Mouse (Mus musculus) heart, adult 2 months (tissue): ENCODE measurements around the gene Reg4. TPM values are rescaled to one million over a fixed set of nuclear protein-coding genes. Genes with fewer than 3 reads are reported as not detected.

Experiments
- DNase-seq, 2 experiments: peaks; one replicate each; pipeline ENCODE4 v3.0.0; 2021
- H3K27ac ChIP-seq: fragments of 200-600 bp; 2 replicates; pipeline ENCODE4 v1.8.1; 2022
- H3K27me3 ChIP-seq: fragments of 200-500 bp; 2 replicates; pipeline ENCODE4 v1.6.1; 2012; ENCODE audit warnings: mild to moderate bottlenecking, low read length, inconsistent platforms, mixed read lengths; ENCODE audit not compliant: control insufficient read depth, insufficient read depth
- H3K36me3 ChIP-seq: fragments of 200-500 bp; 2 replicates; pipeline ENCODE4 v1.6.1; 2012; ENCODE audit warnings: low read length, inconsistent platforms; ENCODE audit not compliant: control insufficient read depth, insufficient read depth
- H3K4me1 ChIP-seq: fragments of 200-500 bp; 2 replicates; pipeline ENCODE4 v1.6.1; 2011; ENCODE audit warnings: low read length; ENCODE audit not compliant: control insufficient read depth, insufficient read depth
- H3K4me3 ChIP-seq: fragments of 200-600 bp; 2 replicates; pipeline ENCODE4 v1.8.1; 2022
- H3K79me2 ChIP-seq: fragments of 200-500 bp; replicated peaks from 2 replicates; pipeline ENCODE4 v1.6.1; 2012; ENCODE audit warnings: mild to moderate bottlenecking, inconsistent platforms, low read length, moderate library complexity, mixed read lengths; ENCODE audit not compliant: control insufficient read depth, insufficient read depth
- H3K9ac ChIP-seq: fragments of 200-500 bp; 2 replicates; pipeline ENCODE4 v1.6.1; 2012; ENCODE audit warnings: low read depth, mild to moderate bottlenecking, control low read depth, inconsistent platforms, low read length, mixed read lengths
- CTCF ChIP-seq: fragments of 200-600 bp; IDR thresholded peaks from 2 replicates; pipeline ENCODE4 v1.8.1; 2022; ENCODE audit warnings: antibody characterized with exemption, mild to moderate bottlenecking, moderate library complexity
- EP300 ChIP-seq: fragments of 200-500 bp; IDR thresholded peaks from 2 replicates; pipeline ENCODE4 v1.6.1; 2011; ENCODE audit warnings: low read depth, low read length, control low read depth; ENCODE audit not compliant: insufficient read depth
- POLR2A ChIP-seq: fragments of 200-500 bp; IDR thresholded peaks from 2 replicates; pipeline ENCODE4 v1.6.1; 2011; ENCODE audit warnings: mild to moderate bottlenecking, low read depth, low read length, control low read depth; ENCODE audit not compliant: insufficient read depth
- WGBS: fragments of 180-500 bp; shearing (Covaris S2); methylation state at CpG from one replicate; pipeline ENCODE4 v1.1.7; 2018; 5-methylcytosine and 5-hydroxymethylcytosine counted together
- intact Hi-C: fragments of 180-260 bp; cut with DNase I; formaldehyde crosslinking; loops from one replicate; pipeline ENCODE4 v1.15.1; 2025
- polyA plus RNA-seq: library from polyadenylated mRNA; depleted of rRNA; stranded (reverse); fragments of >200 nt; gene quantifications from 2 replicates; pipeline ENCODE4 v1.2.3, GENCODE M21; 2012
- total RNA-seq, 2 experiments: library from RNA; stranded (reverse); gene quantifications; 2 replicates each; pipeline ENCODE4 v1.2.3; 2021

The Reg4 gene
- total and polyA plus RNA-seq, 3 experiments: not detected

DNA sequence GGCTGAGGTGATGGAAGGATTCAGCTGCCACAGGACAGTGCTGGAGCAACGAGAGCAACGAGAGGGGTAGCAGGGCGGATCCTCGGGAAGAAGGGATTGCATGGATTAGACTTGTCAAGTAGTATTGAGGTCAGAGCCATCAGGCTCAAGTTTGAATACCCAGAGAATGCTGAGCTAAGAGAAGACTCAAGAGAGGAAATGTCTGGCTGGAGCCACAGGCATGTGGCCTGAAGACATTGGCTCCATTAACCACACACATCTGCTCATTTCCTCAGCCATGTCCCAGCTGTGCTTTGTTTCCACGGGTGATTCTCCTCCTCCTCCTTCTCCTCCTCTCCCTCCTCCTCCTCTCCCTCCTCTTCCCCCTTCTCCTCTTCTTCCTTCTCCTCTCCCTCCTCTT lies 22.2 kb upstream of the Reg4 start:
- H3K4me1 ChIP-seq: peaks cover 1% of the 10 kb centered on the region; the same call in 1 of the 2 replicates
- no peaks in the 10 kb centered on the region for H3K27me3 ChIP-seq
- WGBS: 58% methylated on average over 5 of the region's 5 CpGs
- no peaks in the 10 kb centered on the region for H3K79me2 ChIP-seq
- no peaks in the 10 kb centered on the region for H3K36me3 ChIP-seq
- H3K27ac ChIP-seq: no peak overlapping the region
- DNase-seq: peak; percentile 34 to 44
- TF ChIP-seq CTCF (no peak), POLR2A (no peak), EP300 (no peak)
- intact Hi-C loops: no loop called here
- H3K4me3 ChIP-seq: no peak overlapping the region
- H3K9ac ChIP-seq: no peak overlapping the region

DNA sequence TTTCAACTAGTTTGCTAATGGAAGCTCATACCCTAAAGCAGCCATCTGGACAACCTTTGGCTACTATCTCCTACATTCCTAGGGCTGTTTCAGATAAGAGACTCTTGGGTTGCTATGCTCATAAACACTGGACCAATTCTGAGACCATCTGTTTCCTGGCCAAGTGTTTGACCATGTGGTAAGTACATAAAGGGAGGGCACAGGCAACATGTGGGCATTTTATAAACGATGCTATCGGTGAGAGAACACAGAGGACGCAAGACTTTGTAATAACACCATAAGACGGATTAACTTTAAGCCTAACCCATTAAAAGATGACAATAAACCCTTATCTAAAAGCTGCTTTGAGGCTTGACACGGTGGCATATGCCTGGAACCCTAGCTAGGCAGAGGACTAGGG lies 18.7 kb upstream of the Reg4 start:
- Histone ChIP-seq H3K27me3 (no peaks in the 10 kb centered on the region), H3K9ac (no peak overlapping the region), H3K36me3 (no peaks in the 10 kb centered on the region), H3K4me3 (no peak overlapping the region), H3K4me1 (peaks cover 1% of the 10 kb centered on the region; the same call in 1 of the 2 replicates), H3K27ac (no peak overlapping the region), H3K79me2 (no peaks in the 10 kb centered on the region)
- DNase-seq: no peak
- 39% methylated on average over 5 of the region's 5 CpGs for WGBS
- intact Hi-C loops: no loop called here
- TF ChIP-seq POLR2A: no peak
- no peak for TF ChIP-seq CTCF
- no peak for TF ChIP-seq EP300

DNA sequence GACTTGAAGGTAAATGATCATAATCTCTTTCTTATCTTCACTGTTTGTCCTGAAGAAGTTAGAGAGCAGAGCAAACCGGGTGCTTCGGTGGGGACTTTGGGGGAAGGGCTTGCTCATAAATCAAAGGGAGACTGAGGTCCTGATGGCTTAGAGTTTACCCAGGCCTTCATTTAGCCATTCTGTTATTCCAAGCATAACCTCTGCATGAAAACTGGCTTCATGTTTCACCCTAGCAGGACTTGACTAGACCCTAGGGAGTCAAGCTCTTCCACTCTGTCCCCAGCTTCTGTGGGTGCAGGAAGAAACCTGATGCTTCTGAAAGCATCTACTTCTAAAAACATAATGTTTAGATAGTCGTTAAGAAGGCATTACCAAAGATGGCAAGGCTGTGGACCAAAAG lies 15.0 kb upstream of the Reg4 start:
- TF ChIP-seq EP300 (no peak), CTCF (no peak), POLR2A (no peak)
- DNase-seq: no peak
- H3K36me3 ChIP-seq: no peaks in the 10 kb centered on the region
- H3K79me2 ChIP-seq: no peaks in the 10 kb centered on the region
- H3K9ac ChIP-seq: no peak overlapping the region
- no peaks in the 10 kb centered on the region; the same call in 1 of the 2 replicates for H3K4me1 ChIP-seq
- H3K4me3 ChIP-seq: no peak overlapping the region
- H3K27me3 ChIP-seq: no peaks in the 10 kb centered on the region
- 40% methylated on average over 3 of the region's 3 CpGs for WGBS
- intact Hi-C loops: no loop called here
- no peak overlapping the region for H3K27ac ChIP-seq

DNA sequence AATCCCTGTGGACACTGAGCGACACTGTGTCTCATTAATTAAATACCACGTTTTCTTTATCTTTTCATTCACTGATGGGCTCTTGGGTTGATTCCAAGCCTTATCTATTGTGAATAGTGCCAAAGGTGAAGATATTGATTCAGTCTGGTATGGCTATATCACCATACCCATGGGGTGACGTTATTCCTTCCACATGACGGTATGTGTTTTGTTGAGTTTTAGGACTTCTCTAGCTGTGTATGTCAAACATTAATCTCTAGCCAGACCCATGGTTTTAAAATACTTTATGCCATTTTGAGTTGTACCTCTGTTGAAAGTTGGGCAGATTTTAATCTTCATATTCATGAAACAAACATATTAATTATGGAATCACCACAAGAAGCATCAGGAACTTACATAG lies 12.8 kb upstream of the Reg4 start:
- no peak for TF ChIP-seq CTCF
- TF ChIP-seq EP300: no peak
- no peak for TF ChIP-seq POLR2A
- no peaks in the 10 kb centered on the region for H3K4me1 ChIP-seq
- no peak overlapping the region for H3K4me3 ChIP-seq
- no peaks in the 10 kb centered on the region for H3K36me3 ChIP-seq
- no peak overlapping the region for H3K27ac ChIP-seq
- WGBS: 61% methylated on average over 4 of the region's 4 CpGs
- H3K79me2 ChIP-seq: no peaks in the 10 kb centered on the region
- intact Hi-C loops: no loop called here
- no peaks in the 10 kb centered on the region for H3K27me3 ChIP-seq
- H3K9ac ChIP-seq: no peak overlapping the region
- DNase-seq: no peak

DNA sequence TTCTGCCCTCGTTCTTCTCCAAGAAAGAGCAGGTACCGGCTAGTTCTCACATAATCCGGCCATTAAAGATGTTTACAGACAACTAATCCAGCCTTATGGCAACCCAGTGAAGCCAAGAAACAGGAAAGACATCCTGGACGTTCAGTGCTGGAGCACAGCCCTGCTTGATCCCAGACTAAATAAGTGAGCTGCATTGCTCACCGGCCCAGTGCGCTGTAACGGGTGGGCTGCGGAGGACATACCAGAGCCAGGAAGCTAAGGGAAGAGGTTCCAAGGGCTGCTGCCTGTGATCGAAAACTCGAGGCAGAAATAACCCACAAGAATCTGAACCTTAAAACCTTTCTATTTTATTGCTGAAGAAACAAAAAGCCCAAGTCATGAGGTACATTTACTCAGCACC lies 11.1 kb upstream of the Reg4 start:
- H3K4me3 ChIP-seq: no peak overlapping the region
- H3K9ac ChIP-seq: no peak overlapping the region
- H3K36me3 ChIP-seq: no peaks in the 10 kb centered on the region
- no peaks in the 10 kb centered on the region for H3K79me2 ChIP-seq
- no peak overlapping the region for H3K27ac ChIP-seq
- TF ChIP-seq EP300 (no peak), CTCF (no peak)
- 65% methylated on average over 10 of the region's 10 CpGs for WGBS
- intact Hi-C loops: no loop called here
- H3K4me1 ChIP-seq: no peaks in the 10 kb centered on the region
- H3K27me3 ChIP-seq: no peaks in the 10 kb centered on the region
- no peak for DNase-seq

DNA sequence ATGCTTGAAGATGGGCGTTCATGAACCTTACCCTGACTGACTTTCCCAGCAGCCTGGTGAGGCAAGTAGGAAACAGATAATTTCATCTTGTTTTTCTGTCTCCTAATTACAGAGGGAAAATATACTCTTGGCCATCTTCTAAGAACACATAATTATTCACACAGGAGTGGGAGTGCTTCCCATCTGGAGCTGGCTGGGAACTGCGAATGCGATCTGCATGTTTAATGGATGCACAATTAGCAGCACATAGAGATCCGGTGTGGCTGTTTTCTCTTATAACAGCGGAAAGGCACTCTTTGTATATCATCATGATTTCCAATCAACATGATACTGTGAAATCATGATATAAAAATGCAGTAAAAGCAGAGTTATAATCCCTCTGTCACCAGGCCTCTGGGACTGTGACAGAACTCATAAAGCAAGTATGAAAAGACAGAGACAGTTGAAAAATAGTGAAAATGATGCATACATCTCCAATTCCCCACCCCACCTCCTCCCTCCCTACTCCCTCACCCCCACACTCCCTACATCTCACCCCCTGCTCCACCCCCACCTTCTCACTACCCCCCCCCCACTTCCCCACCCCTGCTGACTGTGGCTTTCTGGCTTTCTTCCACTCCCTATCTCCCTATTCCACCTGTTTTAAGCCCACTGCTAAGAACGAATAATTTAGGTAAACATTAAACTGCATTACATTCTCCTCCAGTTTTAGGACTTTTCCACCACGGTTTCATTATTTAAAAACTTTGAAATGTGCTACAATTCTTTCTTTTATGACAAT lies 10.5 kb upstream of the Reg4 start:
- no peaks in the 10 kb centered on the region for H3K36me3 ChIP-seq
- 74% methylated on average over 7 of the region's 7 CpGs for WGBS
- TF ChIP-seq EP300: no peak
- no peak for TF ChIP-seq POLR2A
- no peak for TF ChIP-seq CTCF
- no peaks in the 10 kb centered on the region for H3K4me1 ChIP-seq
- DNase-seq: no peak
- intact Hi-C loops: no loop called here
- H3K27me3 ChIP-seq: no peaks in the 10 kb centered on the region
- no peaks in the 10 kb centered on the region for H3K79me2 ChIP-seq
- no peak overlapping the region for H3K9ac ChIP-seq
- no peak overlapping the region for H3K4me3 ChIP-seq
- H3K27ac ChIP-seq: no peak overlapping the region
